8 mouse cellular contexts compared by ENCODE assay signal in the genomic region with DNA sequence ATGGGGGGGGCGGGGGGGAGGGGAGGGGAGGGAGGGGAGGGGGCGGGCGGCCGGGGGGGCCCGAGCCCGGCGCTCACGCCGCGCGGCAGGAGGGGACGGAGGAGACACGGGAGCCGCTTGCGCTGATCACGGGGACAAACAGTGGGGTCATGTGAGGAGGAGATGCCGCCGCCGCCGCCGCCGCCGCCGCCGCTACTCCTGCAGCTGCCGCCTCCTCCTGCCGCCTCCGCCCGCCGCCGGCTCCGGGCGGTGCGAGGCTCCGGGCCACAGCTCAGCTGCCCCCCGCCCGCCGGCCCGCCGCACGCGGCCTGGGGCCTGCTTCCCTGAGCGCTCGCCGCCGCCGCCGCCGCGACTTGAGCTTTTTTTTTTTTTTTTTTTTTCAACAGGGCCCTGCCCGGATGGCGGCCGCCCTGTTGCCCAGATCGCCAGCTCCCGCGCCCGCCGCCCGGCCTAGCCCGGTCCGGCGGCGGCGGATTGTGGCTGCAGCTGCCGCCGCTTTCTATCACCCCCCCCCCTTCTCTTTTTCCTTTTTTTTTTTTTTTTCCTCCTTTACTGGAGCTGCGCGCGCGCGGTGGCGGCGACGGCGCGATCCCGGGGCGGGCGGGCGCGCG. TPM values are rescaled to one million over a fixed set of nuclear protein-coding genes. Genes with fewer than 3 reads are reported as not detected.
DNase-seq lines count a peak whose midpoint lies in the region; ATAC-seq and TF ChIP-seq lines count a peak whose summit lies in the region.

Usf2 (minus strand) TSS at position 48 of the 611 bp plus-strand sequence.

- H3K4me3 ChIP-seq in E14TG2a.4 (replicated peaks; ENCODE audit: low read length) = peak within 1 kb of the TSS; percentile 87
- H3K4me3 ChIP-seq in forebrain, embryonic 11.5 days (ENCODE audit: low read depth, low read length) = peak within 1 kb of the TSS; percentile 95
- peak within 1 kb of the TSS; percentile 96 for H3K4me3 ChIP-seq in heart, embryonic 15.5 days
- peak within 1 kb of the TSS; percentile 64 for H3K4me3 ChIP-seq in neural tube, embryonic 15.5 days (replicated peaks)
- peak within 1 kb of the TSS; percentile 70 for H3K4me3 ChIP-seq in thymus, adult 2 months (ENCODE audit: control insufficient read depth, insufficient read depth, low read length)

- no peak for TF ChIP-seq CTCF in E14TG2a.4 (conservative IDR thresholded peaks at IDR 0.05; ENCODE audit: low read length)
- TF ChIP-seq CTCF in thymus, adult 2 months (IDR thresholded peaks at IDR 0.05; ENCODE audit: borderline replicate concordance, control insufficient read depth, extremely low read depth, insufficient read depth, low read length, poor library complexity) = no peak

- peak within 1 kb of the TSS; percentile 96 for H3K9ac ChIP-seq in forebrain, embryonic 11.5 days (ENCODE audit: low read length)
- peak within 1 kb of the TSS; percentile 98 for H3K9ac ChIP-seq in heart, embryonic 15.5 days
- peak within 1 kb of the TSS; percentile 93 for H3K9ac ChIP-seq in neural tube, embryonic 15.5 days (replicated peaks)

- DNase-seq in c-Kit-negative CD71-positive TER-119-positive erythroid progenitor cells, embryonic 14.5 days (ENCODE audit: low read depth, low spot score) = peak; percentile 34
- peak; percentile 90 for DNase-seq in forebrain, embryonic 11.5 days (ENCODE audit: low spot score)
- peak; percentile 82 to 95 for DNase-seq in kidney, postnatal 25 days
- DNase-seq in lung, adult 18-20 months = peak; percentile 81 to 84
- peak; percentile 64 for DNase-seq in thymus, adult 2 months

- H3K9me3 ChIP-seq in E14TG2a.4 (ENCODE audit: low read length) = no peaks in the 10 kb centered on the region
- no peaks in the 10 kb centered on the region for H3K9me3 ChIP-seq in forebrain, embryonic 11.5 days (ENCODE audit: control insufficient read depth, low read length)
- H3K9me3 ChIP-seq in heart, embryonic 15.5 days (replicated peaks) = no peaks in the 10 kb centered on the region
- H3K9me3 ChIP-seq in neural tube, embryonic 15.5 days (replicated peaks) = no peaks in the 10 kb centered on the region

- H3K27me3 ChIP-seq in E14TG2a.4 (ENCODE audit: insufficient read depth, low read length) = no peaks in the 10 kb centered on the region
- no peaks in the 10 kb centered on the region for H3K27me3 ChIP-seq in forebrain, embryonic 11.5 days (ENCODE audit: control insufficient read depth, insufficient read depth, low read length)
- no peaks in the 10 kb centered on the region for H3K27me3 ChIP-seq in heart, embryonic 15.5 days
- no peaks in the 10 kb centered on the region for H3K27me3 ChIP-seq in neural tube, embryonic 15.5 days (replicated peaks)
- H3K27me3 ChIP-seq in thymus, adult 2 months (ENCODE audit: control insufficient read depth, insufficient read depth, low read length) = no peaks in the 10 kb centered on the region

- H3K4me2 ChIP-seq in forebrain, embryonic 11.5 days (ENCODE audit: low read depth, low read length, severe bottlenecking) = peak within 1 kb of the TSS; percentile 90
- H3K4me2 ChIP-seq in heart, embryonic 15.5 days = peak within 1 kb of the TSS; percentile 91
- peak within 1 kb of the TSS; percentile 94 for H3K4me2 ChIP-seq in neural tube, embryonic 15.5 days

- peaks cover 64% of the 10 kb centered on the region for H3K4me1 ChIP-seq in E14TG2a.4 (replicated peaks; ENCODE audit: low read depth, low read length)
- peaks cover 10% of the 10 kb centered on the region for H3K4me1 ChIP-seq in forebrain, embryonic 11.5 days (replicated peaks; ENCODE audit: control insufficient read depth, insufficient read depth, low read length)
- H3K4me1 ChIP-seq in heart, embryonic 15.5 days (replicated peaks) = peaks cover 22% of the 10 kb centered on the region
- peaks cover 47% of the 10 kb centered on the region for H3K4me1 ChIP-seq in neural tube, embryonic 15.5 days
- peaks cover 12% of the 10 kb centered on the region for H3K4me1 ChIP-seq in thymus, adult 2 months (replicated peaks; ENCODE audit: control insufficient read depth, insufficient read depth, low read length)

- 0% methylated on average over 28 of the region's 82 CpGs for WGBS in forebrain, embryonic 11.5 days
- under 1% methylated on average over 56 of the region's 82 CpGs for WGBS in heart, embryonic 15.5 days
- 0% methylated on average over 40 of the region's 82 CpGs for WGBS in neural tube, embryonic 15.5 days
- 9% methylated on average over 63 of the region's 82 CpGs for WGBS in thymus, adult 2 months

- H3K36me3 ChIP-seq in E14TG2a.4 (ENCODE audit: insufficient read depth, low read length) = peaks cover 74% of the 10 kb centered on the region
- peaks cover 10% of the 10 kb centered on the region for H3K36me3 ChIP-seq in forebrain, embryonic 11.5 days (ENCODE audit: control insufficient read depth, insufficient read depth, low read length)
- peaks cover 32% of the 10 kb centered on the region for H3K36me3 ChIP-seq in heart, embryonic 15.5 days
- peaks cover 32% of the 10 kb centered on the region for H3K36me3 ChIP-seq in neural tube, embryonic 15.5 days
- peaks cover 31% of the 10 kb centered on the region for H3K36me3 ChIP-seq in thymus, adult 2 months (ENCODE audit: control insufficient read depth, insufficient read depth, low read length)

- peak; percentile 61 for ATAC-seq in forebrain, embryonic 11.5 days (replicated peaks; ENCODE audit: low FRiP score)
- ATAC-seq in heart, embryonic 15.5 days (replicated peaks; ENCODE audit: insufficient number of reproducible peaks, insufficient read depth, low FRiP score, low read depth) = peak; percentile 71
- peak; percentile 79 for ATAC-seq in neural tube, embryonic 15.5 days (ENCODE audit: low FRiP score)

- H3K27ac ChIP-seq in forebrain, embryonic 11.5 days (ENCODE audit: low read depth, low read length) = peak within 1 kb of the TSS; percentile 95
- peak within 1 kb of the TSS; percentile 99 for H3K27ac ChIP-seq in heart, embryonic 15.5 days
- H3K27ac ChIP-seq in neural tube, embryonic 15.5 days (replicated peaks) = peak within 1 kb of the TSS; percentile 99
- H3K27ac ChIP-seq in thymus, adult 2 months (ENCODE audit: control insufficient read depth, insufficient read depth, low read length) = peak within 1 kb of the TSS; percentile 60

- no peak; the same call in none of the 2 replicates for TF ChIP-seq POLR2A in thymus, adult 2 months (IDR thresholded peaks at IDR 0.05; ENCODE audit: control insufficient read depth, extremely low read depth, insufficient read depth, low read length, poor library complexity)

RNA-seq across cellular contexts. Expression of gene Usf2, which starts in this region (rescaled TPM):
- 28.4 and 29.3 TPM in 2 replicates for polyA plus RNA-seq in forebrain, embryonic 11.5 days (2014; fragmentation: Nextera tagmentation; extraction: Ambion mirVana)
- polyA plus RNA-seq in heart, embryonic 15.5 days (2015; fragmentation: Nextera tagmentation; extraction: Ambion mirVana) = 13.1 and 16.2 TPM in 2 replicates
- polyA plus RNA-seq in neural tube, embryonic 15.5 days (2015; fragmentation: Nextera tagmentation; extraction: Ambion mirVana) = 27.7 and 36.0 TPM in 2 replicates
- polyA plus RNA-seq in thymus, adult 2 months (2012; rRNA removed) = 288 and 342 TPM in 2 replicates

Comparison
In these comparisons a context has a peak if more than half of its experiments do, and no peak if none do; other contexts are left out.
1. Peak in every context shown above with its lines: DNase-seq, ATAC-seq, H3K4me3 ChIP-seq and H3K27ac ChIP-seq.
2. DNase-seq: peak in every context shown above with its lines; median percentile 90 in forebrain, embryonic 11.5 days; 88 in kidney, postnatal 25 days; 82 in lung, adult 18-20 months; 64 in thymus, adult 2 months; 34 in c-Kit-negative CD71-positive TER-119-positive erythroid progenitor cells, embryonic 14.5 days.